Mouse (Mus musculus): Measurements from ENCODE around the gene Nckap5l. TPM values are rescaled to one million over a fixed set of nuclear protein-coding genes. Genes with fewer than 3 reads are reported as not detected.
"Not testable (repeated sequence)": the region's sequence is repeated elsewhere in the genome, so short reads cannot be mapped to it uniquely, and the experiment has no call there.

The Nckap5l gene
- polyA plus RNA-seq, 1 experiment = 3.9 TPM

DNA sequence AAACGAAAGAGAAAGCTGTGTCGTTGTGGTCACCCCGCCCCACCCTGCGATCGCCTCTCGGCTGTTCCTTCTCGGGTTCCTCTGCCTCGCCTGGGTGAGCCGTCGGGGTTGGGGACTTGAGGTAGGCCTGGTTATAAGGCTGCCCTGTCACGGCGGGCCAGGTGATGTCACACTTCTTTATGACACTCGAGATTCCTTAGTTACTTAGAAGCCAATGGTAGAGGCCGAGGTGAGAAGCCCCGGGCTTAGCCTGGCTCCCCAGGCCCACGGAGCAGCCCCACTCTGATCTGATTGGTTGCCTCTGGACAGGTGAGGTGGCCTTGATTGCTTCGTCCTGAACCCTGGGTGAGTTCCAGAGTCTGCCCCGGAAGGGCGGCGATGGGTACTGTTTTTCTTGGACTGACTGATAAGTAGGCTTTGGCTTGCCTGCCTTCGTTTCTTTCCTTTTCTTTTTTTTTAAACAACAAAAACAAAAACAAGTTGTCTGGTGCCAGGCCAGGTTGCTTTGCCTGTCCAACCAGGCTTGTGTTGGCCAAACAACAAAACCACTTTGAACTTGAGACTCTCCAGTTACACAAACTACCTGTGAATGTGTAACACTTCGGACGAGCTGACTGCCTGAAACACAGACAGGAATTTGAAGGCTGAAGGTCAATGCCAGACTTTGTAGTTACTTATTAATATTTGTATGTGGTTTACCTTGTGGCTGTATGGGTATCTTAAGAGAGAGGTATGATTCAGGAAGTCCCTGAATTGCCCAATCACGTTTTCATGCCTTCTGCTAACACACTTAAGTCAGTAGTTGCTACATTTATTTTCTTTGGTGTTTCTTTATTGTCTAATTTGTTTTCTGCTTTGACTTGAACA lies 63.9 kb downstream of the Nckap5l start:
- Histone ChIP-seq H3K4me1 (ENCODE audit: control insufficient read depth, insufficient read depth, low read length) (peaks cover 9% of the 10 kb centered on the region), H3K36me3 (ENCODE audit: control insufficient read depth, insufficient read depth, low read length) (no peaks in the 10 kb centered on the region), H3K27ac (ENCODE audit: control insufficient read depth, insufficient read depth, low read depth, low read length) (peak overlapping the region; percentile 99), H3K4me3 (ENCODE audit: control insufficient read depth, low read depth, low read length) (peak overlapping the region; percentile 98), H3K27me3 (ENCODE audit: control insufficient read depth, insufficient read depth, low read length) (no peaks in the 10 kb centered on the region)
- TF ChIP-seq CTCF (IDR thresholded peaks at IDR 0.05; ENCODE audit: control insufficient read depth, insufficient read depth, insufficient replicate concordance, low read depth, low read length) (no peak), POLR2A (IDR thresholded peaks at IDR 0.05; ENCODE audit: control insufficient read depth, low read depth, low read length) (peak; percentile 3; the same call in 1 of the 2 replicates)

- Histone ChIP-seq H3K27ac (ENCODE audit: control insufficient read depth, insufficient read depth, low read depth, low read length) (peak within 1 kb of the TSS; percentile 99), H3K27me3 (ENCODE audit: control insufficient read depth, insufficient read depth, low read length) (no peaks in the 10 kb centered on the region), H3K4me3 (ENCODE audit: control insufficient read depth, low read depth, low read length) (peak within 1 kb of the TSS; percentile 98), H3K4me1 (ENCODE audit: control insufficient read depth, insufficient read depth, low read length) (peaks cover 6% of the 10 kb centered on the region), H3K36me3 (ENCODE audit: control insufficient read depth, insufficient read depth, low read length) (no peaks in the 10 kb centered on the region)
- TF ChIP-seq CTCF (IDR thresholded peaks at IDR 0.05; ENCODE audit: control insufficient read depth, insufficient read depth, insufficient replicate concordance, low read depth, low read length) (no peak), POLR2A (IDR thresholded peaks at IDR 0.05; ENCODE audit: control insufficient read depth, low read depth, low read length) (peak; percentile 89; the same call in 1 of the 2 replicates)
Measured at GRCm38 (mm10) chr15:99392486-99393385, 64.8 kb downstream of the Nckap5l start, which contains the start of gene Tmbim6. Tmbim6 (plus strand) TSS chr15:99392882.

- Histone ChIP-seq H3K27ac (ENCODE audit: control insufficient read depth, insufficient read depth, low read depth, low read length) (peak overlapping the region; percentile 72), H3K36me3 (ENCODE audit: control insufficient read depth, insufficient read depth, low read length) (no peaks in the 10 kb centered on the region), H3K4me1 (ENCODE audit: control insufficient read depth, insufficient read depth, low read length) (peaks cover 6% of the 10 kb centered on the region), H3K4me3 (ENCODE audit: control insufficient read depth, low read depth, low read length) (peak overlapping the region; percentile 98), H3K27me3 (ENCODE audit: control insufficient read depth, insufficient read depth, low read length) (no peaks in the 10 kb centered on the region)
- TF ChIP-seq POLR2A (IDR thresholded peaks at IDR 0.05; ENCODE audit: control insufficient read depth, low read depth, low read length) (0 out of 2 replicates have a peak, but pooled peaks have one; percentile 5), CTCF (IDR thresholded peaks at IDR 0.05; ENCODE audit: control insufficient read depth, insufficient read depth, insufficient replicate concordance, low read depth, low read length) (no peak)
Measured at GRCm38 (mm10) chr15:99391975-99392374, 65.6 kb downstream of the Nckap5l start.

GRCm38 (mm10) chr15:99390472-99391401 lies 66.8 kb downstream of the Nckap5l start:
- peak overlapping the region; percentile 98 for H3K4me3 ChIP-seq (ENCODE audit: control insufficient read depth, low read depth, low read length)
- H3K27ac ChIP-seq (ENCODE audit: control insufficient read depth, insufficient read depth, low read depth, low read length) = no peak overlapping the region
- peaks cover 6% of the 10 kb centered on the region for H3K4me1 ChIP-seq (ENCODE audit: control insufficient read depth, insufficient read depth, low read length)
- TF ChIP-seq CTCF (IDR thresholded peaks at IDR 0.05; ENCODE audit: control insufficient read depth, insufficient read depth, insufficient replicate concordance, low read depth, low read length) = no peak
- no peak for TF ChIP-seq POLR2A (IDR thresholded peaks at IDR 0.05; ENCODE audit: control insufficient read depth, low read depth, low read length)
- no peaks in the 10 kb centered on the region for H3K36me3 ChIP-seq (ENCODE audit: control insufficient read depth, insufficient read depth, low read length)
- no peaks in the 10 kb centered on the region for H3K27me3 ChIP-seq (ENCODE audit: control insufficient read depth, insufficient read depth, low read length)

DNA sequence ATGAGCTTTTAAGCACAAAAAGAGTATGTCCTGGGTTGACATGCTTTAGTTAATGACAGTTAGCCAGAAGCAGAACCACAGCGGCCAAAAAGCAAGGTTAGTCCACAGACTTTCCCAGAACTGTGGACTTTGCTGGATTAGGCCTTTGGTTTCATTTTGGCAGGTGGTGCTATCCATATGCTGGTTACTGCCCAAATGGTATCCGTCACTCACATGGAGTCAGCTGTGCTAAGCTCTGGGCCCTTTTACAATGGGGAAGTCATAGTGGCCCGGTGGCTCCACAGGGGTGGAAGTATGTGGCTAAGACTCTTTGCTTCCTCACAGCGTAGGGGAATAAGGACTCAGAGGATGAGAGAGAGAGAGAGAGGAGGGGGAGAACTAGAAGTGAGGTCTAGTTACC lies 69.6 kb downstream of the Nckap5l start:
- H3K36me3 ChIP-seq (ENCODE audit: control insufficient read depth, insufficient read depth, low read length) = no peaks in the 10 kb centered on the region
- no peak for TF ChIP-seq POLR2A (IDR thresholded peaks at IDR 0.05; ENCODE audit: control insufficient read depth, low read depth, low read length)
- TF ChIP-seq CTCF (IDR thresholded peaks at IDR 0.05; ENCODE audit: control insufficient read depth, insufficient read depth, insufficient replicate concordance, low read depth, low read length) = no peak
- no peaks in the 10 kb centered on the region for H3K27me3 ChIP-seq (ENCODE audit: control insufficient read depth, insufficient read depth, low read length)
- no peak overlapping the region for H3K4me3 ChIP-seq (ENCODE audit: control insufficient read depth, low read depth, low read length)
- no peak overlapping the region for H3K27ac ChIP-seq (ENCODE audit: control insufficient read depth, insufficient read depth, low read depth, low read length)
- H3K4me1 ChIP-seq (ENCODE audit: control insufficient read depth, insufficient read depth, low read length) = peaks cover 4% of the 10 kb centered on the region; the same call in 1 of the 2 replicates

DNA sequence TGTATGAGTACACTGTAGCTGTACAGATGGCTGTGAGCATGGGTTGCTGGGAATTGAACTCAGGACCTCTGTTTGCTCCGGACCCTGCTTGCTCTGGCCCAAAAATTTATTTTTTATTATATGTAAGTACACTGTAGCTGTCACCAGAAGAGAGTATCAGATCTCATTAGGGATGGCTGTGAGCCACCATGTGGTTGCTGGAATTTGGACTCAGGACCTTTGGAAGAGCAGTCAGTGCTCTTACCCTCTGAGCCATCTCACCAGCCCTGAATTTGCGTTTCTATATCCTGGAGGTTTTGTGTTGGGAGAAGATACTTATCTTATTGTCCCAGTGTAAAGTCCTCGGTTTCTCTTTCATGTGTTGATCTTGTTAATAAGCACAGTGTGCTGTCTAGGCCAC lies 70.8 kb downstream of the Nckap5l start:
- Histone ChIP-seq H3K36me3 (ENCODE audit: control insufficient read depth, insufficient read depth, low read length) (no peaks in the 10 kb centered on the region), H3K4me3 (ENCODE audit: control insufficient read depth, low read depth, low read length) (no peak overlapping the region), H3K27ac (ENCODE audit: control insufficient read depth, insufficient read depth, low read depth, low read length) (no peak overlapping the region), H3K27me3 (ENCODE audit: control insufficient read depth, insufficient read depth, low read length) (no peaks in the 10 kb centered on the region), H3K4me1 (ENCODE audit: control insufficient read depth, insufficient read depth, low read length) (no peaks in the 10 kb centered on the region)
- TF ChIP-seq POLR2A (IDR thresholded peaks at IDR 0.05; ENCODE audit: control insufficient read depth, low read depth, low read length) (no peak), CTCF (IDR thresholded peaks at IDR 0.05; ENCODE audit: control insufficient read depth, insufficient read depth, insufficient replicate concordance, low read depth, low read length) (no peak)

- H3K36me3 ChIP-seq (ENCODE audit: control insufficient read depth, insufficient read depth, low read length); H3K27me3 ChIP-seq (ENCODE audit: control insufficient read depth, insufficient read depth, low read length); H3K4me1 ChIP-seq (ENCODE audit: control insufficient read depth, insufficient read depth, low read length); H3K27ac ChIP-seq (ENCODE audit: control insufficient read depth, insufficient read depth, low read depth, low read length); H3K4me3 ChIP-seq (ENCODE audit: control insufficient read depth, low read depth, low read length): not testable (repeated sequence)
Measured at GRCm38 (mm10) chr15:99386110-99386509, 71.4 kb downstream of the Nckap5l start.
